Mouse (Mus musculus) C2C12 (cell line): Measurements from ENCODE around the gene Phlda3. TPM values are rescaled to one million over a fixed set of nuclear protein-coding genes. Genes with fewer than 3 reads are reported as not detected.

ENCODE experiments used
- H3K27me3 ChIP-seq: one replicate; pipeline ENCODE4 v1.6.1; 2011; ENCODE audit not compliant: control insufficient read depth, insufficient read depth, insufficient read length
- H3K36me3 ChIP-seq: one replicate; pipeline ENCODE4 v1.6.1; 2011; ENCODE audit not compliant: control insufficient read depth, insufficient read depth
- H3K4me3 ChIP-seq: one replicate; pipeline ENCODE4 v1.5.1; 2011; ENCODE audit warnings: mild to moderate bottlenecking, control low read depth; ENCODE audit not compliant: poor library complexity, insufficient read depth, severe bottlenecking
- H3K79me2 ChIP-seq: one replicate; pipeline ENCODE4 v1.6.1; 2011; ENCODE audit not compliant: control insufficient read depth, insufficient read depth
- H3K79me3 ChIP-seq: one replicate; pipeline ENCODE4 v1.6.1; 2011; ENCODE audit warnings: low read depth, control low read depth
- H3ac ChIP-seq: one replicate; pipeline ENCODE3; 2011; ENCODE audit warnings: low read depth; ENCODE audit not compliant: control insufficient read depth, insufficient read length
- CEBPB ChIP-seq: IDR thresholded peaks from one replicate; pipeline ENCODE4 v1.6.1; 2011; ENCODE audit warnings: low read depth, mild to moderate bottlenecking, control low read depth, moderate library complexity
- CTCF ChIP-seq: IDR thresholded peaks from one replicate; pipeline ENCODE4 v1.5.1; 2011; ENCODE audit not compliant: control insufficient read depth, insufficient read depth, insufficient read length
- FOSL1 ChIP-seq: IDR thresholded peaks from one replicate; pipeline ENCODE4 v1.8.0; 2011; ENCODE audit warnings: mild to moderate bottlenecking, low read length; ENCODE audit not compliant: poor library complexity, insufficient read depth, severe bottlenecking
- MAX ChIP-seq: IDR thresholded peaks from one replicate; pipeline ENCODE4 v1.6.1; 2011; ENCODE audit warnings: mild to moderate bottlenecking, control low read depth
- MYOD1 ChIP-seq: IDR thresholded peaks from one replicate; pipeline ENCODE4 v1.6.1; 2011; ENCODE audit warnings: low read depth; ENCODE audit not compliant: control insufficient read depth, insufficient read length
- MYOG ChIP-seq: IDR thresholded peaks from one replicate; pipeline ENCODE4 v1.6.1; 2011; ENCODE audit not compliant: control insufficient read depth, insufficient read length; ENCODE audit errors: extremely low read depth
- USF1 ChIP-seq: IDR thresholded peaks from one replicate; pipeline ENCODE4 v1.6.1; 2011; ENCODE audit warnings: low read depth, mild to moderate bottlenecking, control low read depth, moderate library complexity
- polyA plus RNA-seq: library from polyadenylated mRNA; unstranded; fragments of >200 nt; fragmentation: generic; extraction: Trizol; gene quantifications from one replicate; pipeline ENCODE4 v1.2.1, GENCODE M21; 2012; ENCODE audit warnings: missing spikeins

Phlda3 gene
- polyA plus RNA-seq, 1 experiment = 318 TPM

- H3K4me3 ChIP-seq = no peak overlapping the region
- H3K36me3 ChIP-seq = no peaks in the 10 kb centered on the region
- H3K27me3 ChIP-seq = no peaks in the 10 kb centered on the region
- TF ChIP-seq CTCF (peak; percentile 39), CEBPB (no peak)
- H3K79me2 ChIP-seq = no peaks in the 10 kb centered on the region
- H3ac ChIP-seq = no peak overlapping the region
- H3K79me3 ChIP-seq = no peaks in the 10 kb centered on the region
Observed at GRCm38 (mm10) chr1:135789815-135790214, 23.9 kb downstream of the Phlda3 start.

GRCm38 (mm10) chr1:135792143-135792939 is 26.4 kb downstream of the Phlda3 start:
- Histone ChIP-seq H3K27me3 (no peaks in the 10 kb centered on the region), H3ac (no peak overlapping the region), H3K4me3 (no peak overlapping the region), H3K79me2 (no peaks in the 10 kb centered on the region), H3K79me3 (no peaks in the 10 kb centered on the region), H3K36me3 (no peaks in the 10 kb centered on the region)
- no peak for TF ChIP-seq MYOG
- TF ChIP-seq MYOD1 = no peak
- TF ChIP-seq USF1 = no peak
- TF ChIP-seq CEBPB = no peak
- TF ChIP-seq MAX = no peak
- TF ChIP-seq FOSL1 = no peak
- no peak for TF ChIP-seq CTCF

GRCm38 (mm10) chr1:135793370-135794215 is 27.7 kb downstream of the Phlda3 start:
- Histone ChIP-seq H3ac (peak overlapping the region; percentile 1), H3K36me3 (no peaks in the 10 kb centered on the region), H3K4me3 (no peak overlapping the region), H3K79me3 (no peaks in the 10 kb centered on the region), H3K27me3 (no peaks in the 10 kb centered on the region), H3K79me2 (no peaks in the 10 kb centered on the region)
- TF ChIP-seq CEBPB (no peak), MAX (no peak), MYOG (no peak), MYOD1 (no peak), FOSL1 (no peak), USF1 (no peak), CTCF (no peak)

GRCm38 (mm10) chr1:135794216-135795134 is 28.6 kb downstream of the Phlda3 start:
- Histone ChIP-seq H3K4me3 (no peak overlapping the region), H3K27me3 (no peaks in the 10 kb centered on the region), H3K79me3 (no peaks in the 10 kb centered on the region), H3K36me3 (no peaks in the 10 kb centered on the region), H3K79me2 (no peaks in the 10 kb centered on the region), H3ac (peak overlapping the region; percentile 54)
- TF ChIP-seq MYOD1 (peak; percentile 13), USF1 (no peak)

GRCm38 (mm10) chr1:135798492-135798891 is 32.6 kb downstream of the Phlda3 start:
- no peaks in the 10 kb centered on the region for H3K79me3 ChIP-seq
- no peaks in the 10 kb centered on the region for H3K36me3 ChIP-seq
- no peak overlapping the region for H3ac ChIP-seq
- TF ChIP-seq CEBPB (no peak), CTCF (no peak), FOSL1 (no peak), MYOD1 (no peak), MAX (no peak), MYOG (no peak), USF1 (no peak)
- H3K27me3 ChIP-seq = no peaks in the 10 kb centered on the region
- no peak overlapping the region for H3K4me3 ChIP-seq
- no peaks in the 10 kb centered on the region for H3K79me2 ChIP-seq
